8 mouse cellular contexts compared by ENCODE assay signal in the genomic region with DNA sequence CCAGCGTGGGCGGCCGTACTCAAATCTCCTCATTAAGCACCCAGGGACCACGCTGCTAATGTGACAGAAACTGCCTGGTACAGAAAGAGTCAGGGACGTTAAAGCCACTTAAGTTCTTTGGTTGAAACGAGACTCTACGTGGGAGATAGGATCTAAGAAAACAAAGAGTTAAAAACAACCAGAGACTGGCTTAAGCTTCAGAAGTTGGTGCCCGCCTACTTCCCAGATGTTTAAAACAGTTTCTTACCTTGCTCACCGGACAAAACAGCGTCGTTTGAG. TPM values are rescaled to one million over a fixed set of nuclear protein-coding genes. Genes with fewer than 3 reads are reported as not detected.
A peak's percentile ranks its signal among the peaks of the same experiment; 100 is the strongest.
DNase-seq lines count a peak whose midpoint lies in the region; ATAC-seq and TF ChIP-seq lines count a peak whose summit lies in the region.

No protein-coding gene starts in this region.

- TF ChIP-seq EP300 in CH12.LX (IDR thresholded peaks at IDR 0.05; ENCODE audit: low read length): no peak

- H3K9me3 ChIP-seq in heart, embryonic 15.5 days (replicated peaks): no peaks in the 10 kb centered on the region
- no peaks in the 10 kb centered on the region for H3K9me3 ChIP-seq in CH12.LX (replicated peaks; ENCODE audit: low read length)
- H3K9me3 ChIP-seq in hindbrain, embryonic 10.5 days: no peaks in the 10 kb centered on the region

- in situ Hi-C loops in CH12.LX (cut with MboI; ENCODE audit: low pct_ligation_motif_present, low pct_unique_long_range_greater_than_20kb, low sequenced_read_pairs): no loop called here

- TF ChIP-seq RAD21 in CH12.LX (IDR thresholded peaks at IDR 0.05; ENCODE audit: low read depth, low read length): no peak

- peaks cover 20% of the 10 kb centered on the region for H3K4me1 ChIP-seq in heart, embryonic 15.5 days (replicated peaks)
- H3K4me1 ChIP-seq in CH12.LX (ENCODE audit: control insufficient read depth in 1 of 2, insufficient read depth in 2 of 2): peaks cover 21 to 38% of the 10 kb centered on the region in 2 experiments
- peaks cover 22% of the 10 kb centered on the region for H3K4me1 ChIP-seq in hindbrain, embryonic 10.5 days (replicated peaks)

- peak overlapping the region; percentile 87 for H3K4me2 ChIP-seq in heart, embryonic 15.5 days
- peak overlapping the region; percentile 81 for H3K4me2 ChIP-seq in CH12.LX (ENCODE audit: insufficient read depth, low read depth, poor library complexity, severe bottlenecking)

- no peak for TF ChIP-seq POLR2A in CH12.LX (IDR thresholded peaks at IDR 0.05; ENCODE audit: low read depth, low read length)

- no peak for DNase-seq in heart, adult 8-10 months (ENCODE audit: low spot score)
- DNase-seq in CH12.LX (ENCODE audit: extremely low read depth): no peak
- no peak for DNase-seq in hindbrain, embryonic 10.5 days (ENCODE audit: low spot score)
- DNase-seq in spleen, adult 18-20 months: no peak

- H3K27ac ChIP-seq in heart, embryonic 15.5 days: peak overlapping the region; percentile 75
- peak overlapping the region; percentile 63; the same call in 1 of the 2 replicates for H3K27ac ChIP-seq in CH12.LX (ENCODE audit: insufficient read depth, low read depth)
- peak overlapping the region; percentile 37; the same call in 1 of the 2 replicates for H3K27ac ChIP-seq in hindbrain, embryonic 10.5 days

- under 1% methylated on average over 11 of the region's 11 CpGs for WGBS in heart, embryonic 15.5 days
- WGBS in hindbrain, embryonic 10.5 days: 42% methylated on average over 11 of the region's 11 CpGs

- dilution Hi-C loops in CH12.LX (cut with MboI; ENCODE audit: extremely low pct_ligation_motif_present, extremely low pct_unique_long_range_greater_than_20kb, low sequenced_read_pairs): no loop called here

- no peak for ATAC-seq in heart, embryonic 15.5 days (replicated peaks; ENCODE audit: insufficient number of reproducible peaks, insufficient read depth, low FRiP score, low read depth)
- ATAC-seq in megakaryocyte-erythroid progenitor cell, adult 5-6 weeks (replicated peaks; ENCODE audit: low FRiP score, low TSS enrichment, poor library complexity, severe bottlenecking): peak; percentile 8; the same call in 1 of the 2 replicates
- ATAC-seq in granulocyte monocyte progenitor cell, adult 5-6 weeks (replicated peaks; ENCODE audit: poor library complexity, severe bottlenecking): no peak
- no peak for ATAC-seq in megakaryocyte progenitor cell, adult 5-6 weeks (replicated peaks; ENCODE audit: poor library complexity)

- no peaks in the 10 kb centered on the region for H3K79me2 ChIP-seq in CH12.LX (replicated peaks; ENCODE audit: control insufficient read depth, extremely low read depth, insufficient read depth, poor library complexity, severe bottlenecking)

- peak overlapping the region; percentile 61 for H3K4me3 ChIP-seq in heart, embryonic 15.5 days
- H3K4me3 ChIP-seq in CH12.LX (replicated peaks in 1 of 3; ENCODE audit: low read depth in 2 of 3, low read length in 2 of 3, poor library complexity in 1 of 3): peak overlapping the region; percentile 61 to 65 (median 62)
- H3K4me3 ChIP-seq in hindbrain, embryonic 10.5 days: peak overlapping the region; percentile 34

- no peak for TF ChIP-seq CTCF in CH12.LX (conservative IDR thresholded peaks at IDR 0.05 in 1 of 2, IDR thresholded peaks at IDR 0.05 in 1 of 2; ENCODE audit: low read depth in 2 of 2, low read length in 2 of 2)

- peak overlapping the region; percentile 57 for H3K9ac ChIP-seq in heart, embryonic 15.5 days
- peak overlapping the region; percentile 61 for H3K9ac ChIP-seq in CH12.LX (ENCODE audit: insufficient read depth, low read depth)

- no peaks in the 10 kb centered on the region for H3K36me3 ChIP-seq in heart, embryonic 15.5 days
- peaks cover 7 to 20% of the 10 kb centered on the region in 2 experiments for H3K36me3 ChIP-seq in CH12.LX (replicated peaks in 1 of 2; ENCODE audit: control insufficient read depth in 1 of 2, insufficient read depth in 1 of 2, low read length in 1 of 2)
- H3K36me3 ChIP-seq in hindbrain, embryonic 10.5 days: no peaks in the 10 kb centered on the region

- no peaks in the 10 kb centered on the region for H3K27me3 ChIP-seq in heart, embryonic 15.5 days
- H3K27me3 ChIP-seq in CH12.LX (replicated peaks): no peaks in the 10 kb centered on the region
- H3K27me3 ChIP-seq in hindbrain, embryonic 10.5 days (ENCODE audit: insufficient read depth, poor library complexity, severe bottlenecking): no peaks in the 10 kb centered on the region

TF ChIP-seq in CH12.LX, 34 proteins besides CTCF, POLR2A, EP300 and RAD21:
- TF ChIP-seq MXI1 (IDR thresholded peaks at IDR 0.05; ENCODE audit: low read depth, low read length) (peak; percentile 6; the same call in 1 of the 2 replicates), HCFC1 (IDR thresholded peaks at IDR 0.05; ENCODE audit: low read depth, low read length) (0 out of 2 replicates have a peak, but pooled peaks have one; percentile 12), E2F4 (IDR thresholded peaks at IDR 0.05; ENCODE audit: insufficient replicate concordance, low read depth, low read length) (no peak)

RNA-seq across cellular contexts. Expression of gene Ccrl2, which starts 0.9 kb away (rescaled TPM):
- polyA plus RNA-seq in heart, embryonic 15.5 days (2015; fragmentation: Nextera tagmentation; extraction: Ambion mirVana): 3.9 and 5.2 TPM in 2 replicates
- total RNA-seq in heart, adult 8-10 months (2022): 10 to 100 TPM in 3 of 4 experiments, 1 to 10 TPM in 1; 8.5 to 13.7 (median 10.8) TPM
- 5.2 and 13.0 TPM in 2 replicates for total RNA-seq in CH12.LX (2012; rRNA removed)
- total RNA-seq in CH12.LX (2014; rRNA removed): 7.9 and 9.0 TPM in 2 replicates
- 4.0 and 5.3 TPM in 2 replicates for polyA plus RNA-seq in CH12.LX (2012; ENCODE audit: insufficient read length, low read depth)
- 0.70 and 0.76 TPM in 2 replicates for polyA plus RNA-seq in hindbrain, embryonic 10.5 days (2016; fragmentation: Nextera tagmentation; extraction: Ambion mirVana)
- total RNA-seq in megakaryocyte-erythroid progenitor cell, adult 5-6 weeks (2014; fragmentation: Nextera tagmentation): 0.82 and 1.8 TPM in 2 replicates
- total RNA-seq in megakaryocyte-erythroid progenitor cell, adult 5-6 weeks (2017): 1.8 and 3.1 TPM in 2 replicates
- 3.7 TPM in 1 of 2 replicates, not detected in the other for total RNA-seq in granulocyte monocyte progenitor cell, adult 5-6 weeks (2014; fragmentation: Nextera tagmentation)
- 6.5 and 8.8 TPM in 2 replicates for total RNA-seq in granulocyte monocyte progenitor cell, adult 5-6 weeks (2017)
- 2.9 and 4.1 TPM in 2 replicates for total RNA-seq in megakaryocyte progenitor cell, adult 5-6 weeks (2015)
- total RNA-seq in megakaryocyte progenitor cell, adult 5-6 weeks (2017): 3.9 and 8.9 TPM in 2 replicates

RNA-seq across cellular contexts. Expression of gene Ltf, which starts 37.4 kb away (rescaled TPM):
- polyA plus RNA-seq in heart, embryonic 15.5 days (2015; fragmentation: Nextera tagmentation; extraction: Ambion mirVana): 1.9 and 2.2 TPM in 2 replicates
- 1 to 10 TPM in 1 of 4 experiments, not detected in 3; 6.7 TPM for total RNA-seq in heart, adult 8-10 months (2022)
- total RNA-seq in CH12.LX (2012; rRNA removed) (0.04 TPM in 1 of 2 replicates, not detected in the other), CH12.LX (2014; rRNA removed) (0.08 and 0.31 TPM in 2 replicates)
- polyA plus RNA-seq in CH12.LX (2012; ENCODE audit: insufficient read length, low read depth): 0.50 TPM in 1 of 2 replicates, not detected in the other
- 0.27 TPM in 1 of 2 replicates, not detected in the other for polyA plus RNA-seq in hindbrain, embryonic 10.5 days (2016; fragmentation: Nextera tagmentation; extraction: Ambion mirVana)
- 126 TPM in 1 of 2 replicates, not detected in the other for total RNA-seq in megakaryocyte-erythroid progenitor cell, adult 5-6 weeks (2014; fragmentation: Nextera tagmentation)
- total RNA-seq in megakaryocyte-erythroid progenitor cell, adult 5-6 weeks (2017): 5.8 and 33.5 TPM in 2 replicates
- 32.3 TPM in 1 of 2 replicates, not detected in the other for total RNA-seq in granulocyte monocyte progenitor cell, adult 5-6 weeks (2014; fragmentation: Nextera tagmentation)
- total RNA-seq in granulocyte monocyte progenitor cell, adult 5-6 weeks (2017): 99.6 and 152 TPM in 2 replicates
- 147 and 161 TPM in 2 replicates for total RNA-seq in megakaryocyte progenitor cell, adult 5-6 weeks (2015)
- total RNA-seq in megakaryocyte progenitor cell, adult 5-6 weeks (2017): 168 and 196 TPM in 2 replicates
